Mouse (Mus musculus) heart, postnatal 0 days (tissue): ENCODE data around the gene Cgnl1.

ENCODE experiments used
- CTCF ChIP-seq: IDR thresholded peaks from 2 replicates; pipeline ENCODE4 v1.5.1; 2016; ENCODE audit warnings: antibody characterized with exemption, control low read depth, low read depth
- EP300 ChIP-seq: IDR thresholded peaks from 2 replicates; pipeline ENCODE4 v1.6.1; 2016; ENCODE audit warnings: antibody characterized with exemption, low read depth

GRCm38 (mm10) chr9:71756916-71757315 lies 14.5 kb downstream of the Cgnl1 start:
- TF ChIP-seq CTCF (no peak), EP300 (no peak)
